Mouse (Mus musculus): ENCODE results near the gene Ano10.

The Ano10 gene

GRCm38 (mm10) chr9:122244800-122245165 is 49.4 kb downstream of the Ano10 start:
- DNase-seq (ENCODE audit: low spot score): no peak

DNA sequence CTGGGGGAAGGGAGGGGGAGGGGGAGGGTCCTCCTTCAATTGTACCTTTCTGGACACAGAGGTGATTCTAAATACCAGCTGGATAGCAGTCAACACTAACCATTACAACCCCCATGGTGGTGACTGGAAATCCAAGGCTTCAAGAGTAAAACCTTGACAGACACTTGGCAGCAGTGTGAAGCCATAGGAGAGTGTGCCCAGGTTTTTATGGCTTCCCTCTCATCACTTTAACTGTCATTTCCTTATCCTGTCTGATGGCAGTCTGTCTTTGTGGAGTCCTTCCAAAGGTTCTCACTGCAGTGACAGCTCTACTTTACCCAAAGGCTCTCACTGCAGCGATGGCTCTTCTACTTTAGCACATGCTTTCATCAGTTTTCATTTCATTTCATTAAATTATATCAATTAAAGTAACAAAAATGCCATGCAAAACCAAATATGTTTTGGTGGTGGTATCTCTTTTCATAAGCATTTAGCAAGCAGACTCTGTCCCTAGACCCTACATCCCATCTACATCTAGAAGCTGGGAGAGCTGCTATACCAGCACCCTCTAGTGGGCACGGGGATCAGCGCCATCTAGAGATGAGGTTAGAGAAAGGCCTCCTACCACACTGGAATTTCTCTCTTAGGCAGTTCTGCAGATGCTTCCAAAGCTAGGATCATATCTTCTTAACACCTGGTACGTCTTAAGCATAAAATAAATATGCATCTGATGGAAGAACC is 50.0 kb downstream of the Ano10 start:
- DNase-seq (ENCODE audit: low spot score): peak; percentile 73

DNA sequence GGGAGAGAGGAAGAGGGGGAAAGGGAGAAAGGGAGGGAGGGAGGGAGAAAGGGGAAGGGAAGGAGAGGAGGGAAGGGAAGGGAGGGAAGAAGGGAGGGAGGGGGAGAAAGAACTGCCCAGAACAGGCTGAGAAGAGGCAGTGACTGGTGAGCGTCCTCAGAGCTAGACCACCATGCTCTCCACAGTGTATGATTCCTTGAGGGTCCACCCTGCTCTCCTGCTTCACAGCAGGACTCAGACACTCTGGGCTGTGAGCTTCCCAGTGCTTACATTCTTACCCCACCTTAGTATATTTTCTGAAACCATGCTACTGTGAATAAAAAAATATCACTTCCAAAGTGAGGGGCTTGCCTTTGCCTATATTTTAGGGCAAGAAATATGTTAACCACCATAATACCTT is 50.9 kb downstream of the Ano10 start:
- DNase-seq (ENCODE audit: low spot score): no peak

GRCm38 (mm10) chr9:122242856-122243255 is 51.4 kb downstream of the Ano10 start:
- no peak for DNase-seq (ENCODE audit: low spot score)

GRCm38 (mm10) chr9:122241812-122242400 is 52.3 kb downstream of the Ano10 start:
- no peak for DNase-seq (ENCODE audit: low spot score)

GRCm38 (mm10) chr9:122240629-122241199 is 53.5 kb downstream of the Ano10 start:
- no peak for DNase-seq (ENCODE audit: low spot score)

DNA sequence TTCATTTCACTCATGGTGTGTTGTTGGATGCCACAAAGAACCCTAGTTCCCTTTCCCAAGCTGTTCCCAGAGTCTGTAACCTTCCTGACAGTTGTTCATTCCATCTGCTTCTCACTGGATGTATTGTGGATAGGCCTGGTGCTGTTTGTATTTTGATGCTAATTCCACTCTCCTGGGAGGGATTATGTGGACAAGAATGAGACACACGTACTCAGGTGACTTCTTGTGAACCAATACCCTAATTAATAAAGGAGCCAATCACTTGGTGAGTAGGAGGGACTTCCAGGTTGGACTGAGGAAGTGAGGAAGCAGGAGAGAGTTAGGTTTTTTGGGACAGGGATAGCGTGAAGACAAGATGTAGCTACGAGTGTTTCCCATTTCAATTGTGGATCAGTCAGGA is 59.5 kb downstream of the Ano10 start:
- no peak for DNase-seq (ENCODE audit: low spot score)

DNA sequence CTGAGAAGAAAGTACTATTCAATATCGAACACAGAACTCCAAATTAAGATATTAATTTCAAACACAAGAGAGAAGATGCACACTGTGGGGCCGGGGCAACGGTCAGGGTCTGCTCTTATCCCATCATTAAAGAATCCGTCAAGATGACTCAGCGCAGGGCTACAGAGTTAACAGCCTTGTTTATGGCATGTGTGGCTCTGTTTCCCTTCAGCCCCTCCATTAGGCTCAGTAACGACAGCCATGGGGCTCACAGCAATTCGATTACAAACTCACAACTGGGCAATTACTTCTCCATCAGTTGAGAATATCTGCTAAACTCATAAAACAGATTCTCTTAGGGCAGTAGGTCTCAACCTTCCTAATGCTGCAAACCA is 60.3 kb downstream of the Ano10 start:
- DNase-seq (ENCODE audit: low spot score): no peak

- no peak for DNase-seq (ENCODE audit: low spot score)
These were observed 60.8 kb downstream of the Ano10 start for GRCm38 (mm10) chr9:122233316-122233971.

GRCm38 (mm10) chr9:122232912-122233311 is 61.3 kb downstream of the Ano10 start:
- DNase-seq (ENCODE audit: low spot score): no peak

DNA sequence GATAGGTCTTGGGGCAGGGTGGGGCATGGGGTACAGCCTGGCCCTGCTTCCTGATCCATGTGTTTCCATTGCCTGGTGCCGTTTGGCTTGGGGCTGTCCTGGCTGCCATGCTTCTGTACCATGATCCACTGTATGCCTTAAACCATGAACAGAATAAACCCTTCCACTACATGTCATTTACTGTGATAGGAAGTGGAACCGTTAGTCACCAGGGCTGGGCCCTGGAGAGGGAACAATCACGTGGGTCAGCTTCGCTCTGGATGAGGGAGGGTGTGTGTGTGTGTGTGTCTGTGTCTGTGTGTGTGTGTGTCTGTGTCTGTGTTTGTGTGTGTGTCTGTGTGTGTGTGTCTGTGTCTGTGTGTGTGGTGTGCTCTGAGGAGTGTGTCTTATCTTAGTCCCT is 63.5 kb downstream of the Ano10 start:
- DNase-seq (ENCODE audit: low spot score): no peak

DNA sequence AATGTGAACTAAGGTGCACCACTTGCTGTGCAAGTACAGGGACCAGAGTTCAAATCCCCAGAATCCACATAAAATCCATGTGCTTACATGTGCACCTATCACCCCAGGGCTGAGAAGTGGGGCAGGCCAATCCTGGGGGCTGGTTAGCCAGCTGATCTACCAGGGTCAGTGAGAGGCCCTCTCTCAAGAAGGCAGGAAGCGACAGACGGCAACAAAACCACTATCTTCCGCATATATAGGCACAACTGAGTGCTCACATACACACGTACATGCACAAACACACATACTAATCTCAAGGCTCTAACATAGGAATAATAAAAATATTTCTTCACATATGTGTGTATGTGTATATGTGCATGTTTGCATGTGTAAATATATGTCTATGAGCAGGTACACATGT is 67.8 kb downstream of the Ano10 start:
- no peak for DNase-seq (ENCODE audit: low spot score)

GRCm38 (mm10) chr9:122225309-122225708 is 68.9 kb downstream of the Ano10 start:
- no peak for DNase-seq (ENCODE audit: low spot score)

GRCm38 (mm10) chr9:122223005-122223404 is 71.2 kb downstream of the Ano10 start:
- no peak for DNase-seq (ENCODE audit: low spot score)

DNA sequence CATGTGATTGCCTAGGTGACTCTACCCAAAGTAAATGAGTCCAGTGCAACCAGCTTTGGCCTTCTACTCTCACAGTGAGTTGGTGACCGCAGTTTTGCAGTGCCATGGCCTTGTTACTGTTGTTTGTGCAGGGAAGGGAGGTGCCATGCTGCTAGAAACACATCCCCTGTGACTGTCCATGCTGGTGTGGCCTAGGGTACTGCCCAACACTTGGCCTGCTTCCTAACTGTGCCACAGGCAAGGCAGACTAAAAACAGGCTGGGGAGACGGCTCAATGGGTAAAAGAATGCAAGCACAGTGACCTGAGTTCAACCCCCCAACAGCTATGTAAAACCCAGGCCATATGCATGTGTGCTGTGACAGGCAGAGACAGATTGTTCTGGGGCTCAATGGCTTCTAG is 74.3 kb downstream of the Ano10 start:
- no peak for DNase-seq (ENCODE audit: low spot score)

DNA sequence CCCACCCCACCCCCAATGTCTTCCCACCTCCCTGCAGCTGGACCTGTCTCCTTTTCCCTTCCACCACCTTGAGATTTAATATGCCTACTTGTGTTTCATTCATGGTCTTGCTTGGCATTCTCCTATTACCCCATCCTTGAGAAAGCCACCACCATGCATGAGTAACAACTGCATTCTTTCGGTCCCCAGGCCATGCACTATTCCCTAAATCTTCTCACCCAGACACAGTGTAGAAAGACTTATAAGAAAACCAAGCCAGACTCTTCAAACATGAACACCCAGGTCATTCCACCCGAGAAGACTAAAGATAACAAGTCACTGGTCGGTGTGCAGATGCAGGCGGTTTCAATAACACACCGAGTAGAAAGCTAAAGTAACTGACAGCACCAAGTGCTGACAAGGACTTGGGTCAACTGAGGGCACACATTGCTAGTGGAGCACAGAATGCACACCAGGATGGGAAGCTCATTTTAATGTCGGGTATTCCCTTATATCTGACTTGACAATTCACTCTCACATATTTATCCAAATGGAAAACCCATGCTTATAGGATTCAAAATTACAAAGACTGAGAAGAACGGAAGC is 77.2 kb downstream of the Ano10 start:
- no peak for DNase-seq (ENCODE audit: low spot score)

GRCm38 (mm10) chr9:122215118-122215517 is 79.1 kb downstream of the Ano10 start:
- no peak for DNase-seq (ENCODE audit: low spot score)

- no peak for DNase-seq (ENCODE audit: low spot score)
These were observed 85.9 kb downstream of the Ano10 start for GRCm38 (mm10) chr9:122208311-122208710.

DNA sequence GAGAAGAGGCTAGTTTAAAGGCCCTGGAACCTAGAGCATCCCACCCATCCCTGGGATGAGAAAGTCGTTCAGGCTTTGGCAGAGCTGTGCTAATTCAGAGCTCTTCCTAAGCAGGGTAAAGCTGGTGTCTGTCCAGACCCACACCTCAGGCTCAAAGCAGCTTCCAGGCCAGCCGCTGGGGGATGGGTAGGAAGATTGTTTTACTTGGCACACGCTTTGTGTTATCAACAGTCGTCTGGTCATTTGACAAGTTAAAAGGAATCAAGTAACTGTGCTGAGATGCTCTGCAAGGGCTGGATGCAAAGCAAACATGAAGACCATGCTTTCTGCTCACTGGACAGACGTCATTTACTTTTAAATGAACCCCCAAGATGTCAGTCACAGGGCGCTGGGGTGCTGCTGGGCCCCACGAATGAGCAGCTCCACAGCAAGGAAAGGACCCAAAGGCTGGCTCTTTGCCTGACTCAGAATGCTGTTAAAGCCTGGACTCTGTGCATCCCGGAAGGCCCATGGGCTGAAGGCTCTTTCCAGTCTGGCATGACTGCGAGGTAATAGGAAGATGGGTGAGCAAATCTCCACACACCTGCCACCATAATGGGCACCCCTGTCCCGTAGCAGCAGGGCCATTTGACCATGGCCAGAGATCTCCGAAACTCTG is 88.6 kb downstream of the Ano10 start:
- no peak for DNase-seq (ENCODE audit: low spot score)

GRCm38 (mm10) chr9:122204508-122204907 is 89.7 kb downstream of the Ano10 start:
- DNase-seq (ENCODE audit: low spot score): no peak

GRCm38 (mm10) chr9:122199253-122199652 is 95.0 kb downstream of the Ano10 start:
- peak; percentile 82 for DNase-seq (ENCODE audit: low spot score)

GRCm38 (mm10) chr9:122198621-122199020 is 95.6 kb downstream of the Ano10 start:
- no peak for DNase-seq (ENCODE audit: low spot score)

All from testis, postnatal 10 days (tissue).